Mouse (Mus musculus) ZHBTc4 (cell line): ENCODE data around the gene Pou5f1.

Experiments used
- DNase-seq: peaks from one replicate; pipeline ENCODE4 v3.0.0-alpha.2; 2011; ENCODE audit warnings: low read depth, low spot score

Pou5f1 gene

DNA sequence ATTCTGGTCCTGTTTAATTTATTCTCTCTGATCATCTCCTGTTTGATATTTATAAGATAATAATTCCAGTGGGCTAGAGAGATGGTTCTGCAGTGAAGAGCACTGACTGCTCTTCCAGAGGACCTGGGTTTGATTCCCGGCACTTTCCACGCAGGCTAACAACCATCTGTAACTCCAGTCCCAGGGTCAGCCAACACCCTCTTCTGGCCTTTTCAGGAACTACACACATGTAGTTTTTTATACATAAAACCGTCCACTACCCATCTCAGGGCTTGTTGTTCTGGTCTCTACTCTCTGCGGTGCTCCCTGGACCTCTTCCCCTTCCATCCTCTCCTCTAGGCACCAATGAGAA, 44.3 kb downstream of the Pou5f1 start:
- DNase-seq = no peak

GRCm38 (mm10) chr17:35550871-35551270, 45.1 kb downstream of the Pou5f1 start:
- no peak for DNase-seq

DNA sequence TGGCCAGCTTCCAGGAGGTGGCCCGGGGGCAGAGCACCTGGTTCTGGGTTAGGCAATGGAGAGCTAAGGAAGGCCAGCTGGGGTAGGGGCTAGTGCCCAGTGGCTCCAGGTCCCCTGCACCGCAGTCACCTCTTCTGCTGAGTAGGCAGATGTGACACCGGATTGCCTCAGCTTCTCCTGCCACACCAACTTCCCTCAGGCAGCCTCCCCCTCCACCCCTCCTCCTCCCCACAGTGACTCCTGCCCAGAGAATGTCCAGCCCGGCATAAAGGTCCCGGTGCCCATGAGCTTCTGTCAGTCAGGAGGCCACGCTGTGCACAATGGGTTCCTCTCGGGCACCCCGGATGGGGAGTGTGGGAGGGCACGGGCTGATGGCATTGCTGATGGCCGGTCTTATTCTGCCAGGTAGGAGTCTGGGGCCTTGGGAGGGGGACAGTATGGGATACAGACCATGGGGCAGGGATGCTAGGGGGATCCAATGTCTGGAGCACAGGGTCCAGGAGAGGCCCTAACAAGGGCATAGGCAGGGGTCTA, 46.1 kb downstream of the Pou5f1 start, which contains the start of gene Cdsn:
Cdsn (plus strand) TSS at position 248 of the 534 bp plus-strand sequence.
- DNase-seq = no peak

- DNase-seq = no peak
Observed at GRCm38 (mm10) chr17:35554321-35554720, 48.5 kb downstream of the Pou5f1 start.

GRCm38 (mm10) chr17:35554761-35555397, 49.1 kb downstream of the Pou5f1 start:
- DNase-seq = peak; percentile 60

DNA sequence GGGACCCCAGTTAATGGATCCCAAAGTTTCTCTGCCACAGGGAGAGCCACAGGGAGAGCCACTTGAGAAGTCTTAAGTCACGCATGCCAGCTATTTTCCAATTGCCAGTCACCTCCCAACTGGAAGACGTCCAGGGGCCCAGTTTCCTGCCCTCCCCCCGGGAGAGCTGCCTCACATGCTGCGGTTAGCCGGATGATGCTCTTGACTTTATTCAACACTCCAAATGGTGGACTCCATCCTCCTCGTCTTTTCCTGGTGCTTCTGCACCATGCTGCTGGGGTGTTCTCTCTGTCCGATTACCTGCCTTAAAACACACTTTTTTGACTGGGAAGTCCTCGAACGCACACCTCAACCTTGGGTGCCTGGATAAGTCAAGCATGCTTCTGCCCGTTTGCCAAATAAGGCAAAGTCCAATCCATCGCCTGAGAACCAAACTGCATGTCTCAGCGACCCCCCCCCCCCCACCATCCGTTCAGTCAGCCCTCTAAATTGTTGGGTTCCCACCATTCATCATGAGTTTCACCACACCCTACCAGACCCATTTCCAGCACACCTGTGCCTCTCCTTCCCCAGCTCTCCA, 50.5 kb downstream of the Pou5f1 start:
- no peak for DNase-seq

- DNase-seq = peak; percentile 85
Observed at GRCm38 (mm10) chr17:35556812-35557211, 51.0 kb downstream of the Pou5f1 start.

DNA sequence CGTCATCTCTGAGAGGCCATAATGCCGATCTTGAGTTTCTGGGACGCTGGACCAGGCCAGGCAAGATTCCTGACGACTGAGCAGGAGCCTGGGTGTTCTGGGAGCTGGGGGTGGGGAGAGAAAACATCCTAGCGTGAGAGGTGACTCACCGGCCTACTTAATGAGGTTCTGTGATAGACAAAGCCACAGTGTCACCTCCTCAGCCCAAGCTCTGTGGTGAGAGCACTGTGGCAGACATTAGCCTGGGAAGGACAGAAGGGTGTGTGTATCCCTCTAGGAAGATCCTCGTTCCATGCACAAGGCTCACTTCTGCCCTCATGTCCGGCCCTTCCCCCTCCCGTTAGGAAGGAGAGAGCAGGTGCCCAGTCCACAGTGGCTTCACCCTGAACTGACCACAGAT, 51.5 kb downstream of the Pou5f1 start:
- no peak for DNase-seq

DNA sequence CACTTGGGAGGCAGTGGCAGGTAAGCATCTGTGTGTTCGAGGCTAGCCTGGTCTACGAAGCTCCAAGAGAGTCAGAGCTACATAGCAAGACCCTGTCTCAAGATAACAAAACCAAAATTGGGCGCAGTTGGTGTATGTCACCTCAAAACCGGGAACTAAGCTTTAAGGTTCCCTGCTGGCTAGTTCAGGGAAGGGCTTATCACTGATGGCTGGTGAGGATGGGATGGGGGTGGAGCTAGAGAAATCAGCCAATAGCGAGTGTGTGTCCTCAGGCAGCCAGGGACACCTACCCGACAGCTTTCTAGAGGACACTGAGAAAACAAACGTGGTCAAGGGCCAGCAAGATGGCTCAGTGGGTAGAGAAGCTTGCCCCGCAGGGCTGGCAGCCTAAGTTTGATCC, 52.4 kb downstream of the Pou5f1 start:
- no peak for DNase-seq
